Mouse (Mus musculus): Measurements from ENCODE around the gene Fth1.

The Fth1 gene

DNA sequence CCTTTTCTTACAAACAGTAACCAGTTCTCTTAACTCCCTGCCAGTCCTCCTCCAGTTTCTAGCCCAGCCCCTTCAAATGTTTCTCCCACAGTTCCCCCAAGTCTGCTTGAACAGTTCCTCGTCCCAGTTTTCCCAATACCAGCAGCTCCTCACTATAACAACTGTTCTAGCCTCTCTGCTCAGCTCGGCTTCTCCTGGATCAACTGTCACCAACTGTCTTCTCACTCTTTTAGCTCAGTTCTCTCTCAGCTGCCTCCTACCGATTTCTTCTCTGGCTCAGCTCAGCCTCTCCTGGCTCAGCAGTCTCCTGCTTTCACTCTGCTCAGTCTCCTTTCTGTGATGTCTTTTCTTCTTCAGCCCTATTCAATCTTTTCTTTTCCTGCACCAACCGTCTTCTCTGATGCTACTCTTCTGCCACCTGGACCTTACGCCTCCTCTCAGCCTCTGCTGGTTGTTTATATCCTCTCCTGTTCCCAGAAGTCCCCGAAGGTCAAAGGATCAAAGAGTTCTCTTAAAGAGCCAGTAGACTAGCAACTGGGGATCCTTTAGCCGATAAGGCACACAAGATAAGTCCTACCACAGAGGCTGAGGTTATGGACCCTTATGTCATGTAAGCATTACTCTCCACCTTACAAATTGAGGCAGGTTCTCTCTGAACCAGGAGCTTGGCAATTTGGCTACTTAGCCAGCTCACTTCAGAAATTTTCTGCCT lies 16.0 kb upstream of the Fth1 start:
- DNase-seq: no peak

DNA sequence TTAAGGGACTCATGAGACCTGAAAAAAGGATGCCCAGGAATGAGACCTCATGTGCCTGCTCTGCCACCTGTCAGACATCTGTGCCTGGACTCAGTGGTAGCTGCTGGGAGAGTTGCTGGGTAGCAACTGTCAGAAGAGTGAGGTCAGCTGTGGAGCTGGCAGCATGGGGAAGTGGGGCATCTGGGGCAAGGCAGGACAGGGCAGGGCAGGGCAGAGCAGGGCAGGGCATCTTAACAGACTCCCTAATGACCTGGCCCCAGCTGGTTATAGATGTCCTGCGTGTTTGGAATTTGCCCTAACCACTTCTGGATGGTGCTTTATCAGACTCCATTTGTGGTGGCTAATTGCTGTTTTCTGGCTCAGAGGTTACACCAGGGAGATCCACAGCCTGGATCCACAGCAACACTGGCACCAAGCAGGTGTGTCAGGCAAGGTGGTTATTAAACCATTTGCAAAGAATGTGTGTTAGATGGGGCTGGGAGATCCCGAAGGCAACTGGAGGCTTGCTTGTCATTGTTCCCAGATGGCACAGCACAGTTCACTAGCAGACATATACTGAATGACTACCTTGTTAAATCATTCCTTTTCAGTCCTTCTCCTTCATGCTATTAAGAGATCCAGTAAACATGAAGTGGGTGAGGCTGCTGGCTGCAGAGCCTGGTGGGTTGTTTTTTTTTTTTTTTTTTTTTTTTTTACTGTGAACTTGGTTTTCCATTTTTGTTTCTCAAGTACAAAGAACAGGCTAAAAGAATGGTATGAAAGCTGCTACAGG lies 14.1 kb upstream of the Fth1 start:
- no peak for DNase-seq

DNA sequence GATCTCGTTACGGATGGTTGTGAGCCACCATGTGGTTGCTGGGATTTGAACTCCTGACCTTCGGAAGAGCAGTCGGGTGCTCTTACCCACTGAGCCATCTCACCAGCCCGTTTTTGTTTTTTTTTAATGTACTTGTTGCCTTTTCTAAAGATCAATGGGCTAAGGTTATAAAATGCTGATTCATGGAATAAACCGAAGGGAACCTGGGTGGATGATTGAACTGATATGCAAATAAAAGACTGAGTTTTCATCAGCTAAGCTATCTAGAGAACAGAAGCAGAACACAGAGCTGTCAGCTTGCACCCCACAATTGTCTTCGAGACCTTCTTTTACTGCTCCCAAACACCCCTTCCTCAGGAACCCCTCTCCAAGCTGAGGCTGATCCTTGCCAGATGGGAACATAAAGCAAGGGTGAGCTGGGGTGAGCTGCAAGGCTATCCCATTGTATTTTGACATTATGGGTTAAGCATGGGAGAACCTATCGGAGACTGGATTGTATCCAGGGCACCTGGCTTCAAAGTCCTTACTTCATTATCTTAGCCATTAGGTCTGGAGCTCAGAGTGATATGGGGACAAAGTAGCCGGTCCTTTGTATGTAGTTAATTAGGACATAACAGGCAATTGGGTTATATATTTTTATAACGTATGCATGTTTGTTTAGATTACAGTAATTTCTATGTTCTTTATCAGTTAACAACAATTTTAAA lies 12.2 kb upstream of the Fth1 start:
- DNase-seq: no peak

DNA sequence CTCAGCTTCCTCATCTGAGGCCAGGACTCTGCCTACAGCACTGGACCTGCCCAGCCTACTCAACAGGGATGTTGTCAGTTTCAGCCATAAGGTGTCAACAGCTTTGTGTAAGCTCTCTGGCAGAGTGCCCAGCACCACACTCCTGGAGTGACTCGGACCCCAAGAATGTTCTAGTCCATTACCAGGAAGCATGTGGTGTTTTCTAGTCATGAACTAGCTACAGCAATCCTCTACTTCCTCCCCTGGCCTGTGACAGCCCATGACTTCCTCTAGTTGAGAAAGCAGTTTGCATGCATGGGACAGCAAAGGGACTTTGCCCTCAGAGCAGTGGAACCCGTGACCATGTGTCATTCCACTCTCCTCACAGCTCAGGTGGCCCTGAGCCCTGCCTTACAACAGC lies 5.5 kb upstream of the Fth1 start:
- peak; percentile 41 for DNase-seq

- DNase-seq: peak; percentile 82
Measured at GRCm38 (mm10) chr19:9977085-9977484, 3.3 kb upstream of the Fth1 start.

DNA sequence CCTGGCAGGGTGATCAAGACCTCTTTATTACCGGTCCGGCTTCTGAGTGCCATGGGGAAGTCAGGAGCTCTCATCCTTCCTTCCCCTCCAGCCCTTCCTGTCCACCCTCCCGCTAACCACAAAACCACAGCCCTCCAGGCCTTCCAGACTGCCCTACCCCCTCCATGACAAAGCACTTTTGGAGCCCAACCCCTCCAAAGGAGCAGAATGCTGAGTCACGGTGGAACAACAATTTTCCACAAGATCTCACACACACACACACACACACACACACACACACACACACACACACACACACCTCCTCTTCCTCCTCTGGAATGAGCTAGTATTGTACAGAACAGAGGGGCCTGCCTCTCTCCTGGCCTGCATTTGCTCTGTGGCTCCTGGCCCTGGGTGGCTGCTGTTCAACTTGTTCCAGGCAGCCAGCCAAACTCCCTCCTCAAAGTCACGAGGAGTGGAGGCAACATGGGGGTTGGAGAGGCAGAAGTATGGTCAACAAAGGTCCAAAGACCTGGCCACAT lies 1.9 kb upstream of the Fth1 start:
- DNase-seq: peak; percentile 93

- DNase-seq: no peak
Measured at GRCm38 (mm10) chr19:9979156-9979555, 1.2 kb upstream of the Fth1 start.

GRCm38 (mm10) chr19:9981621-9982020 lies 1.2 kb downstream of the Fth1 start:
- DNase-seq: no peak

GRCm38 (mm10) chr19:9982151-9982851 lies 1.9 kb downstream of the Fth1 start:
- peak; percentile 95 for DNase-seq

GRCm38 (mm10) chr19:9982852-9983542 lies 2.6 kb downstream of the Fth1 start:
- DNase-seq: peak; percentile 72

- no peak for DNase-seq
Measured at GRCm38 (mm10) chr19:9984111-9985055, 4.0 kb downstream of the Fth1 start.

DNA sequence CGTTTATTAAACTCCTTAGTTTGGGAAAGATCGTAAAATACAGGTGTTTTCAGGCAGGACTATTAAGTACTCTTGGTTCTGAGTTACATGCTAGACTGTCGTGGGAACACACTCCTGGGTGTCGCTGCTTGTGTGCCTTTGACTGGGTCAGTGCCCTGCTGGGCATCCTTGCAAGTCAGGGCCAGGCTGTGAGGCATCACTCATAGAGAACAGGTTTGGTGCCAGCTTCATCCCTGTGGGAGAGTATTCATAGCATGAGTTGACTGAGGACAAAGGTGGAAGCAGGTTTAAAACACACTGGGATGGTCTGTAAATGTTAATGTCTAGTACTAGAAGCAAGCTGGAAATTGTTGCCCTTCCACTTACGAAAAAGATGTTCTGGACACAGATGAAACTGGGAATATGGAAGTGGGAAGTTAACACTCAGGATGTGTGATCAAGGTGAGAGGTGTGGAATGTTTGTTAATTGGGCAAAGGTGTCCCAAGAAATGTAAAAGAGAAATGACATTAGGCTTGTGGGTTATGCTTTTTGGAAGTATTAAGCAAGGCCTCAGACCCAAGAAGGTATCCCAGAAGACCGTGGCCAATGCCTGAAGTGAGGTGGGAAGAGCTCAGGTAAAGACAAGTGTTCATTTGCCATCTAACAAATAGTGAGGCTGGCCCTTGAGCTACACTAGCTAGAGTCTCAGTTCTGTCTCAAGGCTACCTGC lies 4.9 kb downstream of the Fth1 start:
- DNase-seq: no peak

DNA sequence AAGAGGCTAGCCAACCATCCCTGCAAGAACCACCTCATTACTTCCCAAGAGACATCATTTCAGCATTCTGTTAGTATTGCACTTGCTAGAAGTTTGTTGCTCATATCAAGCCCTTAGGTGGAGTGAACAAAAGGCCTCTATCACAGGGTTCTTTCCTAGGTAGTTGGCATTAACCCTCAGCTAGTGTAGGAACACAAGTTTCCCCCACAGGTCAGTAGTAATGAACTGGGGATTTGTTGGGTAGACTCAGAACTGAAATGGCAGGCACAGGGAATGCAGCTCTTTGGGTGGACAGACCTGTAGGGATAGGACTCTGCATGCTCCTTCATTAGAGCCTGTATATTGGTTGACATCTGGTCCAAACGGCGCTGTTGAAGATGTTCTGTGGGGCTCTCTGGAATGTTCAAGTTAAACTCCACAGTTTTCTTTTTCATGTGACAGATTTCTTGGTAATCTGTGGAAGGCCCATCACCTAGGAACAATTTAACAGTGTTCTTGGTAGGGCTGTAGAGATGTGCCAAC lies 5.6 kb downstream of the Fth1 start:
- DNase-seq: no peak

DNA sequence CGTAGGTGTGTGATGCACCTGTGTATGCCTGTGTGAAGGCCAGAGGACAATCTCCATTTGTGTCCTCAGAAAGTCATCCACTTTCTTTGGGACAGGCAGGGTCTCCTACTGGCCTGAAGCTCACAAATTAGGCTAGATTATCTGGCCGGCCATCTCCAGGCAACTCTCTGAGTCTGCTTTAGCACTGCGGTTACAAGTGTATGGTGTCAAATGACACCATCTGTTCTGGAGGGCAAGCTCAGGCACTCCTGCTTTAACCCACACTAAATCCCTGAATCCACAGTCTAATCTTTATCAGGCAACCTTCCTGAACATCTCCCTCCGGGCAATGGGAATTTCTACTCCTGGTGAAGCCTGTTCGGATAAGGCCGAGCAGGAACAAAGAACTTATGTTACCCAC lies 6.8 kb downstream of the Fth1 start:
- DNase-seq: no peak

- DNase-seq: no peak
Measured at GRCm38 (mm10) chr19:9987593-9987992, 7.2 kb downstream of the Fth1 start.

GRCm38 (mm10) chr19:9989171-9989883 lies 8.9 kb downstream of the Fth1 start:
- DNase-seq: no peak

DNA sequence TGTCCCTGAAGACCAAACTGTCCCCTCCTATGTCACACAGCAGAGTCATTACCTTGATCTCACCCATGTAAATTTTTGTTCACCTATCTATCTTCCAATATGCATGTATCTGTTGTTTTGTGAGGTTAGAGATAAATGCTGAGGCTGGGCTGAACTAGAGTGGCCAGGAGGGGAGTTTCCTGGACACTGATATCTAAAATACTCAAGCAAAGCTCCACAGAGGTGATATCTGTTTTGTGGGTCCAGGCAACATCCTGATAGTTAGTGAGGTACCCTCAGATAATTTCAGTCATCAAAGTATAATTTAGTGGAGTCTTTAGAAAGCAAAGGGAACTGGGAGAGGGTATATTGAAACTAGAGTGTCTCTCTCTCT lies 9.5 kb downstream of the Fth1 start:
- no peak for DNase-seq

- DNase-seq: peak; percentile 65
Measured at GRCm38 (mm10) chr19:9991304-9991703, 10.9 kb downstream of the Fth1 start.
